Mouse (Mus musculus) olfactory bulb, adult 2 months (tissue): ENCODE data around the gene Rrp12. TPM values are rescaled to one million over a fixed set of nuclear protein-coding genes. Genes with fewer than 3 reads are reported as not detected.

Experiments
- H3K27ac ChIP-seq: fragments of 200-500 bp; 2 replicates; pipeline ENCODE4 v1.5.1; 2012; ENCODE audit warnings: low read depth, low read length; ENCODE audit not compliant: insufficient read depth
- H3K4me1 ChIP-seq: fragments of 200-500 bp; 2 replicates; pipeline ENCODE4 v1.6.1; 2012; ENCODE audit warnings: low read length; ENCODE audit not compliant: control insufficient read depth, insufficient read depth
- H3K4me3 ChIP-seq: fragments of 200-500 bp; 2 replicates; pipeline ENCODE4 v1.5.1; 2012; ENCODE audit warnings: mild to moderate bottlenecking, low read depth, low read length, moderate library complexity; ENCODE audit not compliant: insufficient read depth
- CTCF ChIP-seq: fragments of 200-500 bp; IDR thresholded peaks from 2 replicates; pipeline ENCODE4 v1.5.1; 2012; ENCODE audit warnings: low read depth, mild to moderate bottlenecking, low read length, moderate library complexity; ENCODE audit not compliant: insufficient read depth
- POLR2A ChIP-seq: fragments of 200-500 bp; IDR thresholded peaks from 2 replicates; pipeline ENCODE4 v1.6.1; 2012; ENCODE audit warnings: mild to moderate bottlenecking, low read depth, low read length, moderate library complexity; ENCODE audit not compliant: insufficient read depth
- WGBS: fragments of 180-500 bp; shearing (Covaris S2); methylation state at CpG from one replicate; pipeline ENCODE4 v1.1.7; 2018; 5-methylcytosine and 5-hydroxymethylcytosine counted together
- polyA plus RNA-seq: library from polyadenylated mRNA; stranded (reverse); fragments of >200 nt; gene quantifications from 2 replicates; pipeline ENCODE4 v1.2.4, GENCODE M21; 2012; ENCODE audit warnings: low replicate concordance; ENCODE audit not compliant: missing spikeins, insufficient read depth, insufficient read length

Rrp12 gene
- polyA plus RNA-seq, 1 experiment = not detected

DNA sequence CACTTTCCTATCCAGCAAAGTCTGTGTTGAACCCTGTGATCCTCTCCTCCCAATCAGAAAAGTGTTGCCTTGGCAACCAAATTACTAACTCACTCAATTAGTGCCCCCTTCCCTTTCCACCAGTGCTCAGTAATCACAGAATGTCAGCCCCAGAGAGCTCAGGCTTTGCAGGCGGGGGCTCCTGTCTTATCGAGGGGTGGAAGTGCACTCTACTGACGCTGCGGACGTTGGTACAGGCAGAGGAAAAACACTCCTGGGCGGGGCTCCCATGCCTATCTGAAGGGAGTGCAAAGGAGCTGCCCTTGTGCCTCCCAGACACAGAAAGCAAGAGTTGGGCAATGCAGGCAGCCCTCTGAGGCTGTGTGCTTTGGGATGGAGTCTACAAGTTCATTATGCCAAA lies 60.2 kb downstream of the Rrp12 start:
- Histone ChIP-seq H3K27ac (peak overlapping the region; percentile 84), H3K4me1 (peaks cover 27% of the 10 kb centered on the region), H3K4me3 (peak overlapping the region; percentile 24; the same call in 1 of the 2 replicates)
- TF ChIP-seq POLR2A (no peak), CTCF (peak; percentile 11; the same call in 1 of the 2 replicates)
- WGBS = 3% methylated on average over 6 of the region's 6 CpGs

DNA sequence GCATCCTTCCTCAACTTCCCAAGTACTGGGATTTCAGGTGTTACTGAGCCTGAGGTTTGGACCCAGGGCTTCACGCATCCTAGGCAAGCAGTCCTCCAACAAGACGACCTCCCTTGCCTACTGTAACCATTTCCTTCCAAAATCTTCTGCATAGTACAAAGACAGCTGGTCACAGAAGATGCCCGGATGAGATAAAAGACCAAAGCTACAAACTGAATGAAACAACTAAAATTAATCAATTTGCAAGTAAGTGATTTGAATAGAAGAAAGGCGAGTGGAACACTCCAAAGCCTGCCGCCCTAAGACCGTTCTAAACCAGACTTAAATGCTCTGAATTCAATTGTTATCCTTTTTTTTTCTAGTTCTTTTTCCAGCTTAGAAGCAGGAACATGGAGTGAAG lies 60.6 kb downstream of the Rrp12 start:
- WGBS = 29% methylated on average over 6 of the region's 6 CpGs
- Histone ChIP-seq H3K4me3 (no peak overlapping the region), H3K4me1 (peaks cover 27% of the 10 kb centered on the region), H3K27ac (peak overlapping the region; percentile 96)
- TF ChIP-seq CTCF = no peak
- no peak for TF ChIP-seq POLR2A

DNA sequence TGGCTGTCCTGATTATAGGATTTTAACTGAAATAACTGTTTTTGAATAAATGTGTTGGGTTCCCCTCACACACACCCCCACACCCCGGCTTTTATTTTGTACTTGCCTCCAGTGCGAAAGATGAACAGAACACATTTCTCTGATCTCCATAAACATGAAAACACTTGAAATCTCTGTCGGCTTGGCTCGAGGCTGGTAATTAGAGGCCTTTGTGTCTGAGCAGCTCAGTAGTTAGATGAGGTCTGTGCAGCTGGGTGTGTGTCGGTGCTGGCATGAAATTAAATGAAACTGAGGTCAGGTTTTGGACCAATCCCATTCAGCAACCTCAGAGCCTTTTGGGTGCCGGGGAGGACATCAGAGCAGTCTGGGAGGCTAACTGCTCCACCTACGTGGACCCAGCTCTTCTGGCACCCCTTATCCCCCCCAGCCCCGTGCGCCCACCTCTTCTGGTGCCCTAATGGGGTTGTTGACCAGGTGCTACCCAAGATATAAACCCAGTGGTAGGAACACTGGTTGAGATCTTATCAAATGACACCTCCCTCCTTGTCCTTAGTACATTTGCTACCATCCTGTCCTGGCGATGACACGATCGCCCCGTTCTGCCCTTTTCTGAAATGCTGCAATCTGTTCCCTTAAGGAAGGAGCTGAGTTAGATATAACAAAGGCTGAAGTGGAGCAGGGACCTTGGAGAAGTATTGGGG lies 63.3 kb downstream of the Rrp12 start:
- whole genome bisulfite sequencing = 25% methylated on average over 13 of the region's 13 CpGs
- no peak for TF ChIP-seq CTCF
- no peak for TF ChIP-seq POLR2A
- peak overlapping the region; percentile 43 for H3K4me3 ChIP-seq

DNA sequence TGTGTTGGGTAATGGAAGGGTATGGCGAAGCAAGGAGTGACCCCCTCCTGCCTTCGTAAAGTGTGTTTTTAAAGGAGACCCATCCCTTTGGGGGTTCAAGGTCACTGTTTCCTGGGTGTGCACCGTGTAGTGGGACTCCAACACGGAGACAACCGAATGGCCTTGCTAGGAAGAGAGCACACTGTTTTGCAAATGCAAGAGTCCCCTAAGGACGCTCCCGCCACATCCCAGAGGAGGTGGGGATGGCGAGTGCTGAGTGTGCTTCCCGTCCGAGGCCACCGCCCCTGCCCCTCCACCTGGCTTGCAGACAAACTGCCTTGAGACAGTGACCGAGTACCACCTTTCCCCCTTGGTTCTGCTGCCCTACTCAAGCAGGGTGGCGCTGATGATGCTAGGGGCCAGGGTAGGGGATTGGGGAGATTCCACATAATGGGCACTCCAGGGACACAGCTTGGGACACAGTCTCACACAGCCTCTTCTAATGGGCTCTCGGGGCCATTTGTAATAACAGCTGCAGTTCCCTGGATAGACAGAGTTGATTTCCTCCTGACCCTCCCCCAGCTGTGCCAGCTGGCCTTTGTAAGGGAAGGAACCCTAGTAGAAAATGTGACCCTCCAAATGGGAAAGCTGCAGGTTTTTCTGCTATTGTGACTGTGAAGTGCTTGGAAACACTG lies 64.1 kb downstream of the Rrp12 start:
- TF ChIP-seq CTCF = no peak
- no peak for TF ChIP-seq POLR2A
- WGBS = 15% methylated on average over 14 of the region's 14 CpGs
- Histone ChIP-seq H3K4me3 (peak overlapping the region; percentile 92), H3K4me1 (peaks cover 22% of the 10 kb centered on the region), H3K27ac (peak overlapping the region; percentile 47)

More for the DNA sequence above, 63.3 kb downstream of the Rrp12 start:
- Histone ChIP-seq H3K4me1 (peaks cover 26% of the 10 kb centered on the region), H3K27ac (peak overlapping the region; percentile 47)

DNA sequence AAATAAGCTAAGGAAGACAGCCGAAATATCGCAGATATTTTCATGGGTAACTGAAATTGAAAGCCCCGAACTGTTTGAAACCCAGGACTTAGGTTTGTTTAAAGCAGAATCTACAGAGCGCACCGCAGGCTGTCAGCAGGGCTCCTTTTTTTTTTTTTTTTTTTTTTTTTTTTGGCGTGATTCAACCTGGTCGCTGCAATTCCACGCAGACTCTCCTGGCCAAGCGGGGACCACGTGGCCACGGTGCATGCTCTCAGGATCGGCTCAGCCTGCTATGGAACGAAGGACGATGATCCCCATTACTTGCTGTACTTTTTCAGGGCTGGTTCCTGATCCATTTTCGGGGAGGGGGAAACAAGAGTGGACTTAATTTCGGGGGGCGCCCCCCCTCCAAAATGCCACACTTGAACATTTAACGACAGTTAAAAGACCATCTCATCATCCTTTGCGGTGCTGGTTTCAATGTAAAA lies 64.8 kb downstream of the Rrp12 start:
- Histone ChIP-seq H3K4me3 (peak overlapping the region; percentile 92), H3K4me1 (peaks cover 17% of the 10 kb centered on the region), H3K27ac (peak overlapping the region; percentile 96)
- TF ChIP-seq CTCF (no peak), POLR2A (no peak)
- under 1% methylated on average over 19 of the region's 19 CpGs for WGBS

DNA sequence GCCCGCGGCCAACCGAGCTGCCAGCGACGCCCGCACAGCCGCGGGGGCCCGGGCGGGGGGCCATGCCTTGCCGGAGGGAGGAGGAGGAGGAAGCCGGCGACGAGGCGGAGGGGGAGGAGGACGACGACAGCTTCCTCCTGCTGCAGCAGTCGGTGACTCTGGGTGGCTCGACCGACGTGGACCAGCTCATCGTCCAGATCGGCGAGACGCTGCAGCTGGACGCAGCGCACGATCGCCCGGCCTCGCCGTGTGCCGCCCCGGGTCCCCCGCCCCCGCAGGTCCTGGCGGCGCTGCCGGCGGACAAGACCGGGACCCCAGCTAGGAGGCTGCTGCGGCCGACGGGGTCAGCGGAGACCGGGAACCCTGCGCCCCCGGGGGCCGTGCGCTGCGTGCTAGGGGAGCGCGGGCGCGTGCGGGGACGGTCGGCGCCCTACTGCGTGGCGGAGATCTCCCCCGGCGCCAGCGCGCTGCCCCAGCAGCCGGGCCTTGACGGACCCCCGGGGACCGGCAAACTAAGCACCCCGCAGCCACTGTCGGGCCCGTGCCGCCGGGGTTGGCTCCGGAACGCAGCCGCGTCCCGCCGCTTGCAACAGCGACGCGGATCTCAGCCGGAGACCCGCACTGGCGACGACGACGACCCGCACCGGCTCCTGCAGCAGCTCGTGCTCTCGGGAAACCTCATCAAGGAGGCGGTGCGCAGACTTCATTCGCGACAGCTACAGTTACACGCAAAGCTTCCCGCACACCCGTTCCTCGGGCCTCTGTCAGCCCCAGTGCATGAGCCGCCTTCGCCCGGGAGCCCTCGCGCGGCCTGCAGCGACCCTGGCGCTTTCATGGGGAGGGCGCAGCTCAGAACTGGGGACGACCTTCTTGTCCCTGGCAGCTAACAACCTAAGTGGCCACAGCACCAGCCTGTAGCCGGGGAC lies 65.6 kb downstream of the Rrp12 start:
- peak overlapping the region; percentile 92 for H3K4me3 ChIP-seq
- TF ChIP-seq POLR2A (0 out of 2 replicates have a peak, but pooled peaks have one; percentile 18), CTCF (no peak)
- peaks cover 13% of the 10 kb centered on the region for H3K4me1 ChIP-seq
- H3K27ac ChIP-seq = peak overlapping the region; percentile 96
- under 1% methylated on average over 110 of the region's 112 CpGs for WGBS

DNA sequence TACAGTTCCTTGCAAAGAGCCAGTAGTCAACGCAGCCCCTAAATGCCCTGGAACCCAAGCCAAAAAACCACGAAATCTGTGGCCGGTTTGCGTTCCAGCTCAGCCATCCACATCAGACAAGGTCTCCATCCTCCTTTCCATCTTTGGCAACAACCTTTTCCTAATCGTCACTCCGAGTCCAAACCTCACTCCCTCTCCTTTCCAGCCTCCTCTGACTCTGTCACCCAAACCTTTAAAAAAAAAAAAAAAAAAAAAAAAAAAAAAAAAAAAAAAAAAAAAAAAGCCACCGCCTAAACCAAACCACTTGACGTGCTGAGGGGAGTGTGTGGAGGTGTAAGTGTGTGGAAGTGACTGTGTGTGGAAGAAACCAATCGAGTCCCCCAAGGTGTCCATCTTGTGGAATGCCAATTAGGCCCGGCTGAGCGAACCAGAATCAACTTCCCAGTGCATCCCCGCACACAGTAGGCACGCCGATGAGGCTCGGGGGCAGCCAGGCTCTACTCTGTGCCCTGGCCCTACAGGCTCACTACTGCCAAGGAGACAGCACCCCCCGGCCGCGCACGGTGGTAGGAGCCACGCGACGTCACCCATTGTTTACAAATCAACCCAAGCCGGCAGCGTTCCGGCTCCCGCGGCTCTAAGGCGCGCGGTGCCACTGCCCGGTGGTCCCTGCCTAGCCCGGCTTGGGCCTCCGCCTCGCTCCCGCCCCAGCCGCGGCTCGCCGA lies 66.4 kb downstream of the Rrp12 start, which contains the start of gene Frat1:
Frat1 (plus strand) TSS at position 590 of the 725 bp plus-strand sequence.
- WGBS = under 1% methylated on average over 39 of the region's 39 CpGs
- H3K27ac ChIP-seq = peak within 1 kb of the TSS; percentile 96
- H3K4me3 ChIP-seq = peak within 1 kb of the TSS; percentile 92
- TF ChIP-seq CTCF = no peak
- peak; percentile 71 for TF ChIP-seq POLR2A
- peaks cover 11% of the 10 kb centered on the region for H3K4me1 ChIP-seq

DNA sequence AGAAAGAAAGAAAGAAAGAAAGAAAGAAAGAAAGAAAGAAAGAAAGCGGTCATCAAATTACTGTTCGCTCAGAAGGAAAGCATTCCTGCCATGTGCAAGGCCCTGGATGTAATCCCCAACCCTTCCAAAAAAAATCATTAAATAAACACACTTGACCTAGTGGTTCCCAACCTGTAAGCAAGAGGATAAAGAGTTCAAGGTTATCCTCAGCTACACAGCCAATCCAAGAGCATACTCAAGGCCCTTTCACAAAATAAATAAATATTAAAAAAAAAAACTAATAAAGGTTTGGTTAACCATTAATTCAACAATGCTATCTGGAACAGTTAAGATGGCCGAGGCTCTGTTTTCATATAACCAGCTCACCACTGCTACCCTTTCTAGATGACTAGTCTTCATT lies 67.0 kb downstream of the Rrp12 start:
- TF ChIP-seq POLR2A = no peak
- no peak for TF ChIP-seq CTCF
- Histone ChIP-seq H3K4me3 (peak overlapping the region; percentile 45), H3K27ac (peak overlapping the region; percentile 80), H3K4me1 (peaks cover 11% of the 10 kb centered on the region)
- WGBS = 60% methylated on average over 3 of the region's 3 CpGs
